Mouse (Mus musculus) stomach, postnatal 0 days (tissue): ENCODE measurements around the gene Pipox.
A peak's percentile ranks its signal among the peaks of the same experiment; 100 is the strongest.

Experiments used
- CTCF ChIP-seq: IDR thresholded peaks from 2 replicates; pipeline ENCODE4 v1.5.1; 2016; ENCODE audit warnings: antibody characterized with exemption, low read depth, mild to moderate bottlenecking, moderate library complexity
- EP300 ChIP-seq: optimal IDR thresholded peaks from 2 replicates; pipeline ENCODE3; 2016; ENCODE audit warnings: antibody characterized with exemption

DNA sequence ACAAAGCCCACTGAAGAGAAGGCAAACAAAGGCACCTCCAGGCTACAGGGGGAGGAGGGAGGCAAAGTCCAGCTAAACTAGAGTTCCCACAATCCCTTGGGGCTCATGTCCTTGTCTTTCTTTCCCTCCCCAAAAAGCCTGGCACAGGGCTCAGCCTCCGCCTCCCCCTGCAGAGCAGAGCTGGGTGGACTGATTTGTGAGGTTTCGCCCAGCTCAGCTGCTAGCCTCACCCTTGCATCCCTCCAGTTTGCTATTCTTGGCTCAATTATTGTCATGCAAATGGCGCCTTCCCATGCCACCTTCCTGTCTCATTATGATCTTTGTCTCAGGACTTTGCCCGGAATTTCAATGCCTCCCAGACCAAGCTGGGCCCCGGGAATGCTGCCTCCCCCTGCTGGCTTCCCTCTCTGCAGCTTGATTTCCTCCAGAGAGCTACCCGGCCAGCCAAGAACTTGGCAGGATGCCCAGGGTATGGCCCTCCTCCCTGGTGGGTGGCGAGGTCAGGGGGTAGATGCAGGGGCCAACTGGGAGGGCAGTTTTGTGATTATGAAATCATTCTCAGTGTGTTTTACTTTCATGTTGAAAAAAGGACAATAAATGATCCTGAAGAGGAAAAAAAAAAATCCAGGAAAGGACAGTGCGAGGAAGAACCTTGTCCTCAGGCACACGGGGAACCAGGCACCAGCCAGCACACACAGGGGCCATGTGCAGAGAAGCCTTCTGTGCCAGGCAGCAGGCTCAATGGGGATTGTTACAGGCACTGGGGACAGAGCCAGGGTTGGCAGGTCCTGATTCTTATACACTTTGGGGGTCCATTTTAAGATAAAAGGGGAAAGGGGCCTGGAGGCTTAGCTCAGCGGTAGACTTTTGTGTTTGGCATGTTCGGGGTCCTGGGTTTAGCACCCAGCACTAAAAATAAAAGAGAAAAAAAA is at the start of gene Pipox:
- TF ChIP-seq CTCF (peak; percentile 71), EP300 (no peak)
